Mouse (Mus musculus) megakaryocyte, adult 5-6 weeks (primary cell): ENCODE measurements at regions not wholly inside any gene's neighbourhood (a gene's known extent, or its start where the extent isn't known, plus 50 kb on each side); places are given as distances from the start of the nearest gene placed in this dataset.

Experiments used
- ATAC-seq: 2 replicates; pipeline ENCODE4 v1.8.0; 2016; ENCODE audit warnings: mild to moderate bottlenecking, inconsistent platforms; ENCODE audit not compliant: poor library complexity, severe bottlenecking

GRCm38 (mm10) chr8:26351643-26352540, 232.6 kb downstream of the Gm45692 start:
- ATAC-seq = no peak

DNA sequence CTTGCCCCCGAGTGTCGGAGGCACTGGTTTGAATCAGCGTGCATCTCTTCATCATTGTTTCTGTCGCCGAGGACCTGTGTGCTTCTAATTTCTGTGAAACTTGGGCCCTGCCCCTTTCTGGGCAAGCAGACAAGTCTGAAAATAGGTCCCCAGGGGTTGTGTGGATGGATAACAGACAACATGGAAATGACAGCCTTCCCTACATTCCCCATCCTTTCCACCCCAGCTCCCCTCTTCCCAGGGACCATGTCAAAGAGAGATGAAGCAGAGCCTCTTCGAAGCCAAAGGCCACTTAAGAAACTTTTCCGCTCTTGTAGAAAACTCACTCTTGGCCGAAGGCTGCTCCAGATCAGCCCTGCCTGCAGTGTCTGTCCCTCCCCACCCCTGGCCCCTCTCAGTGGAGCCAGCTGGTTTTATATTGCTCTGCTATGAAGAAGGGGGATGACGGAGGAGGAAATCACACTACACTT, 233.2 kb downstream of the Gm45692 start:
- ATAC-seq = no peak

DNA sequence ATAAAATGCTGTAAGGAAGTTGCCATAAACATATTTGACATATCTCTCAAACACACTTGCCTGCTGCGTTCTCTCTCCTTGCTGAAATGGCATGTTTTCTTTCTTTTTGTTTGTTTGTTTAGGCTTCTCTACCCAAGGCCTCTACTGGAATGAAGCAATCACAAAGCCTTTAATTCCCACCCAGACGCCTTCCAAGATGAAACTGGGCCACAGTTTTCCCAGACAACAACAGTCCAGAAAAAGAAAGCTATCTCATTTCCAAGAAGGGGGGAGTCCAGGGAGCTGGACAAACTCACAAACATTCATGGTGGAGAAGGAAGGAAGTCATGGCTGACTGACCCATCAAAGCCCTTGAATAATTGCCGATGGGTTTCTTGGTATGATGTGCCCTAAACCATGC, 234.1 kb downstream of the Gm45692 start:
- no peak for ATAC-seq

DNA sequence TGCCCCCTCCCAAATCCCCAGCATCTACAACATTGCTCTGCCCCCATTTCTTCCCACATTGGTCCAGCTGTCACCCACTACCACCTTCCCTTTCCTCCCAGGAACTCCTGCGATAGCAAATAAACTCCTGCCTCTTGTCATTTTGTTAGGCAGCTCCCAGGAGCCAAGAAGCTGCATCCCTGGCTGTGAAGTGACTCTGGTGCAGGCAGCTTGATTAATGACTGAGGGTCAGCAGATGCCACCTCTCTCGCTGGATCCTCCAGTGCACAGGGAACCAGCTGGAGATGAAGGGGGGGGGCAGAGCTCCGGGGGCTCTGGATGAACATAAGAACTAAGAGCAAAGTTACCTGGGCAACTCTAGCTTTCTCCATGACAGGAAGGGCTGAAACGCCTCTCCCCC, 235.2 kb downstream of the Gm45692 start:
- ATAC-seq = no peak

DNA sequence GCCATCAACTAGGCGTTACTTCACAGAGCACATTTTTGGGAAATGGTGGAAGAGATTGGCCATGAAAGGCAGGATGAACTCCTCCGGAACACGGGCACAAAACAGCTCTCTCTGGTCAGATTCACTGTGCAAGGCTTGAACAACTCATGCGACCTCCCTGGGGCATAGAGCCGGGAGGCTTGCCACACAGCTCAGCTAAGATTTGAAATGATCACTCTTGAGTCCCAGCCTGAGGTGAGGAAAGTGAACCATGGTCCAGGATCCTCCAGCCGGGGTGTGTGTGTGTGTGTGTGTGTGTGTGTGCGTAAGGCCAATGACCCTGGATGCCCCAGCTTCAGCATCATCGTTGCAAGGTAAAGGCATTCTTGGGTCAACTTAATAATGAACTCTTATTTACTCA, 237.5 kb downstream of the Gm45692 start:
- ATAC-seq = no peak

DNA sequence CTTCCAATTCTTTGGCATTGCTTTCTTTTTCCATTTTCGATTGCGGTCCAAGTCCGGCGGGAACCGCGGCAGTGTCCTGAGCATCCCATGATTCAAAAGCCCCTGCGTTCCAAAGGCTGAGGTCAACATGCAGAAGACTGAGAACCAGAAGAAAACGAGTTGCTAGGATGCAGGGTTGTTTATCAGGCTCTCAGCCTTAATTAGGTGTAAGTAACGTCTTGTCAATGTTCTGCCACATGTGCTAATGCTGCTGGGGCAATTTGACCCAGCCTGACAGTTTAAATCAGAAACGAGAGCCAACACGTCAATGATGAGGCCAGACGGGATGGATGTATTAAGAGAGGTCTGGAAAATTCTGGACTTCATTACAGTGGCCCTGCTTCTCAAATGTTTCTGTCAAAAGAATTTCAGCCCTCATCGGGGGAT, 239.4 kb downstream of the Gm45692 start:
- ATAC-seq = no peak

DNA sequence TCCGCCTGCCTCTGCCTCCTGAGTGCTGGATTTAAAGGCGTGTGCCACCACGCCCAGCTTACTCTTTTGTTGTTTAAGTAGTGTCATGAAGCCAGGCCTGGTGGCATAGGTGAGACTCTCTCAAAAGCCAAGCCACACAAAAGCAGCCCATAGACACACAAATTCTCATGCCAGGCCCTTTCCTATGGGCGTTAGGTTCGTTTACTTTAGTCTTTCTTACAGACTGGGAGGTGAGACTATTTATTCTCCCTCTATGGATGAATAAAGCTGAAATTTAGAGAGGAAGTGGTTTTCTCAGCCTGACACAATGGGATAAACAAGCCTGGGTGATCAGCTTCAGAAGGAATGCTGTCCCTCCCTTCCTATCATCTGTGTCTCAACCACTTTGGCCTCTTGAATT, 243.0 kb downstream of the Gm45692 start:
- ATAC-seq = no peak

GRCm38 (mm10) chr8:26363616-26364015, 244.3 kb downstream of the Gm45692 start:
- ATAC-seq = no peak

- ATAC-seq = no peak
These were observed 245.3 kb downstream of the Gm45692 start for GRCm38 (mm10) chr8:26364637-26365036.

DNA sequence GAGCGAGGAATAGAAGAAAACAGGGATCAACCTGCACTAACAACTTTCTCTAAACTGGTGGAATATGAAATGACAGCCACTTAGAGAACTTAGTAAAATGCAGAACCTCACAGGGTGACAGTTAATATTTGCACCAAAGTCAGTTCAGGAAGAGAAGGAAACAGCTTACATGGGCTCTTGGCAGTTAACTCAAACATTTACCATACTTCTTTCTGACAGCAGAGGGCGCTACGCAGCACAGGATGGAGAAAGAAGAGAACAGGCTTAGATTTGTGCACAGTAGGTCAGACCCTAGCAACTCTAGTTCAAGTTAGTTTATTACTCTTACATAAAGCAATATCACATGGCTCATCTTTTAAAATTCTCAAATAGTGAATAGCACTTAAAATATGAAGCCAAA, 261.3 kb downstream of the Gm45692 start:
- peak; percentile 59 for ATAC-seq

GRCm38 (mm10) chr8:26382426-26382825, 263.1 kb downstream of the Gm45692 start:
- no peak for ATAC-seq

DNA sequence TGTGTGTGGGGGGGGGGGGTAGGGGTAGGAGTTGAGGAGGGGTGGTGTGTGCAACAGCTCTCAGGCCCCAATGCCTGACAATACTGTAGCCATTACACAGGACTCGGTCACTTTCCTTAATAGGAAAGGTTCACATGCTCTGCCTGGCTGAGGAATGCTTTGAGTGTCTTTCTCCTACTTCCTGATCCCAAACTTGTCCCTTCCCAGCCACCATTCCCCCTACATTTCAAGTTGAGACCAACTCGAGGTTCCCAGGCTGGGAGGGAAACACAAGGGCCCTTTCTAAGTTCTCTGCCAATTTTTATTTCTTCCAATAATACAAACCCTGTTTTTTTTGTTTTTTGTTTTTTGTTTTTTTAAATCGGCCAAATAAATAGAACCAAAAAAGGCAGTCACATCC, 264.6 kb downstream of the Gm45692 start:
- no peak for ATAC-seq

DNA sequence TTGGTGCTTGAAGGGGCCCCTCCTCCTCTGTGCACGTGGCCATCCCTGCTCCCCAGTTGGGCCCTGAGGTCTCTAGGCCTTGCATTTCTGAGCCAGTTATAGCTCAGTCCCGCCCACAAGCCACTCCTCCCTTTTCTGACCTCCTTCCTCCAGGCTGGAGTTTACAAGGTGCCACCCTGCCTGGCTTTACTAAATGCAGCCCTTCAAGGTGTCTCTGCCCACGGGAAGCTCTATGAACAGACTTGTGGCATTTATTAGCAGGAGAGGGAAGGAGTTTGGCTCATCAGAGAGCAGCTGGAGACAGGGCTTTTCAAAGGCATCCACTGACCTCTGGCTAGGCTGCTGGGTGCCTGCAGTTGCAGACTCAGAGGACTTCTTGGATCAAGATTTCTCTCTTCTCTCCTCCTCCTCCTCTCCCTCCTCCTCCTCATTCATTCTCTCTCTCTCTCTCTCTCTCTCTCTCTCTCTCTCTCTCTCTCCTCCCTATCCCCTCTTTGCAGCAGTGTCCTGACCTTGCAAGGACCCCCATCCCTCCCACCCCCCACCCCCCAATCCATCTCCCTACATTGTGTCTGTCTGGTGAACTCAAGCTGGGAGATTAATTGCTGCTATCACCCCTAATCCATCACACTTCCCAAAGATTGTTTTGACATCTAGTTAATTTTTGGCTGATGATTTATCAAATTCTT, 265.1 kb downstream of the Gm45692 start:
- ATAC-seq = no peak

DNA sequence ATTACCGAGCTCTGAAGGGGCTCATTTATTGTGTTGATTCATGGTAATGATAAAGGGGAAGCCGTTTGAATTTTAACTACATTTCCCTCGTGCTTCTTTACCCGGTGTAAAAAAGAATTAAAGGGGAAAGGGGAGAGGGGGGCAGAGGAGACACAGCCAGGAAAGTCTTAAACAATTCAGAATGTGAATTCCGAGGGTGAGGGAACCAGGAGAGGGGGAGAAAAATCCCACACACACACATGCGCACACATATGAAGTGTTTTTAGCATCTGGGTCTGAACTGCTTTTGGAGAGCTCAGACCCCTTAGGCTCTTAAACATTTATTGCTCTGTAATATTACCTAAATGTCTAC, 265.6 kb downstream of the Gm45692 start:
- ATAC-seq = no peak

- ATAC-seq = no peak
These were observed 275.7 kb downstream of the Gm45692 start for GRCm38 (mm10) chr8:26395061-26395460.

DNA sequence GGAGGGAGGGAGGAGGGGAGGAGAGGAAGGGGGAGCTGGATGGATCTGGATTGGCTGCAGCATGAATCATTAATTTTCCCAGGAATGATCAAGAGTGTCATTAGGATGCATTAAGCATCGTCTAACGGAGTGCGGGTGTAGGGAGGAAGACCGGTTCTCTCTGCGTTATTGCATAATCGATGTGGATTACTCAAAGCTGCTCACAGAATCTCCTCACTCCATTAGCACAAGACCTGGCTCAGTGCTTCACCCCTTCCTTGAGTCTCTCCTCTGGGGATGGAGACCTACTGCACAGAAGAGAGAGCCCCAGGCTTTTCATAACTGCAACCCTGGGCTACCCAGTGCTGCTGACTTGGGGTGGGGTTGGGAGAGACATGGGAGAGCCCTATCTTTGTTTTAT, 300.7 kb downstream of the Gm45692 start:
- ATAC-seq = no peak

GRCm38 (mm10) chr8:26420536-26420935, 301.2 kb downstream of the Gm45692 start:
- ATAC-seq = no peak

- ATAC-seq = no peak
These were observed 308.0 kb downstream of the Gm45692 start for GRCm38 (mm10) chr8:26427311-26427710.

GRCm38 (mm10) chr8:26429751-26430327, 310.5 kb downstream of the Gm45692 start:
- ATAC-seq = no peak

- no peak for ATAC-seq
These were observed 313.0 kb downstream of the Gm45692 start for GRCm38 (mm10) chr8:26432161-26432919.

GRCm38 (mm10) chr8:26436236-26436635, 316.9 kb downstream of the Gm45692 start:
- ATAC-seq = no peak
